Mouse (Mus musculus): ENCODE measurements at regions not wholly inside any gene's neighbourhood (a gene's known extent, or its start where the extent isn't known, plus 50 kb on each side); places are given as distances from the start of the nearest gene placed in this dataset.

DNA sequence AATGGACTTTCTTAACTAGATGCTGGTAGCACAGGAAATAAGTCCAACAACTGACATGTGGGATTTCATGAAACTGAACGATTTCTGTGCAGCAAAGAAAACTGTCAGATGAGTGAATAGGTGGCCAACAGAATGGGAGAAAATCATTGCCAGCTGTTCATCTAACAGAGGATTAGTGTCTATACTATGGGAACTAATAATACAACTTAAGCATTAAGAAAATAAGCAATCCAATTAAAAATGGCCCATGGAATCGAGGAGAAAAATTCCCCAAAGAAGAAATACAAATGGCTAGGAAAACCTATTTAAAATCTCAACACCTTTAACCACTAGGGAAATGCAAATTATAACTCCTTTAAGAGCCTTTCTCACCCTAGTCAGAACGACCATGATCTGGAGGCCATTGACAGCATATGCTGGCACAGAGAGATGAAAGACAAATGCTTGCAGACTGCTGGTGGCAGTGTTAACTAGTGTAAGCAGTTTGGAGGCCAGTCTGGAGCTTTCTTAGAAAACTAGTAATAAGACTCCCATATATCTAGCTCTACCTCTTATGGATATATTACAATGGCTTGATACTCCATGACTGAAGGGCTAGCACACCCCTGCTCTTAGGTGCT lies 521.6 kb downstream of the Tmem182 start:
- TF ChIP-seq CTCF (IDR thresholded peaks at IDR 0.05) = no peak
- Histone ChIP-seq H3K27ac (no peak overlapping the region), H3K4me3 (no peak overlapping the region)
- intact Hi-C loops (cut with DNase I) = no loop called here
- DNase-seq = no peak

DNA sequence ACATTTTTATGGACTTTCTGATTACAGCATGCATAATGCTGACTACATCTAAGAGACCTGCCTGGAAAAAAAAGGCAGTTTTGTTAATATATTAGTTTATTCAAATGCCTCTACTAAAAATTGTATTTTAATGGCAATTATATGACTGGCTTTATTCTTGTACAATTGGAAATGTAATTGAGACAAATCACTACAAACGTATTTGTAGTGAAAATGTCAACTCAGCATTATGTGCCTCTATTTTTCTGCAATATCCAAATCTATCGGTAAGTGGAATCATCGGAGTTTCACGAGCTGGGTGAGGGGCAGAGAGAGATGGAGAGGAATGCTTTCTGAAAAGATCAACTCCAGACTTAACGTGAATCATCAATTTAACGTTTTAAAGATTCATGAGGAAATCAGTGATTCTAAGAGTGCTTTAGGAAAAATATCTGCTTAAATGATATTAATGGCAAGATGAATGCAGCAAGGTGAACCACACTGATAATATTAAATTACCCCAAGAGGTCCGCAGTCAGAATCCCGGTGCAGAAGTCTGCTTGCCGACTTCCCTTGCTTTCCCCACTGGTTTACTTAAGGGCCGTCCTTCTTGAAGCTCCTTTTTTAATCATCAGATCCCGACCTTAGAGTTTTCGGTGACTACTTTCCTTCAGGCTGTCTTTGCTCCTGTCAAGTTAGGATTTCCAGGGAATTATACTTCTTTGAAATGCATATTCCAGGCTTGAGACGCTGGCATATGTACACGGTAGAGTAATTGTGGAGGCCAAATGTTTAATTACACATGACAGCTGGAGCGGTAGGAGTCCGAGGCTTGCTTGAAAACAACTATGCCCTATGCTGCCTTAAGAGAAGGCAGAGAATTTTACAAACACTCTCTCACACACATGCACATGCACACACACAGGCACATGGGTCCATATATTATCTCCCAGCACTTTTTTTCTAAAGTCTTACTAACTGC lies 544.7 kb downstream of the Tmem182 start:
- no peak for DNase-seq
- no peak for TF ChIP-seq CTCF (IDR thresholded peaks at IDR 0.05)
- H3K27ac ChIP-seq = no peak overlapping the region
- H3K4me3 ChIP-seq = no peak overlapping the region
- intact Hi-C loops (cut with DNase I) = no loop called here

- TF ChIP-seq CTCF (IDR thresholded peaks at IDR 0.05) = no peak
- no peak overlapping the region for H3K4me3 ChIP-seq
- intact Hi-C loops (cut with DNase I) = no loop called here
- no peak overlapping the region for H3K27ac ChIP-seq
- DNase-seq = no peak
Measured at GRCm38 (mm10) chr1:41359061-41359460, 553.7 kb downstream of the Tmem182 start.

DNA sequence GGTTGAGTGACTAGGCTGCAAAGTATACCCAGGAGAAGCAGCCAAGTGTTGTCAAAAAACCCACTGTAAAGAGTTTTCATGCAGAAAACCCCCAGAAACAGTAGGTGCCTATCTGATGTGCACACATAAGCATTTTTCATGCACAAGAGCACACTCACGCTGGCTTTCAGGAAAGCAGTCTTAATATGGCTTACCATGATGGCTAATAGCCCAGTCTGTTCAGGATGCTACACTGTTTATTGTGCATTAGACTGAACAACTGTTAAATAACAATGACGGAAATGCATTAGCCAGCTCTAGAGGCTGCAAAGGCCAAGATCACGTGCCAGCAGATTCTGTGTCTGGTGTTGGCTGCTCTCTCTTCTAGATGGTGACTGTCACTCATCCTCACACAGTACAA lies 556.1 kb downstream of the Tmem182 start:
- TF ChIP-seq CTCF (IDR thresholded peaks at IDR 0.05) = no peak
- no peak for DNase-seq
- Histone ChIP-seq H3K27ac (no peak overlapping the region), H3K4me3 (no peak overlapping the region)
- intact Hi-C loops (cut with DNase I) = no loop called here

DNA sequence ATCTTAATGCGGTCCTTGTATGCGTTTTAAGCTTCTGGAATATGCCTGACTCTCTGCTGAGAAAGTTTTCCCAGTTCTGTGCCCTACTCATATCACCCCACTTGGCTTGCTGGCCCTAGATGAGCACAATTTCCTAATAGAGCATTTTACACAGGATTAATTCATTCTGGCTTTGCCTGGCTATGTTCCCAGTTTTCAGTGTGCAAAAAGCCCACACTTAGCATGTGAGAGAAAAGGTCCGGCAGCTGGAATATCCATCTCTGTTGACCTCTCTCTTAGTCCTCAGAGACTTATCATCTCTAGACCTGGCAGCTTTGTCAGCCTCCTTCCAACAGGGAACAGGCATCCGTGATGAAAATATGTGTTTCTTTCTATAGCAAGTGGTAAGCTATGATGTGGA lies 574.6 kb downstream of the Tmem182 start:
- H3K4me3 ChIP-seq = no peak overlapping the region
- H3K27ac ChIP-seq = no peak overlapping the region
- intact Hi-C loops (cut with DNase I) = no loop called here
- no peak for TF ChIP-seq CTCF (IDR thresholded peaks at IDR 0.05)
- DNase-seq = no peak

DNA sequence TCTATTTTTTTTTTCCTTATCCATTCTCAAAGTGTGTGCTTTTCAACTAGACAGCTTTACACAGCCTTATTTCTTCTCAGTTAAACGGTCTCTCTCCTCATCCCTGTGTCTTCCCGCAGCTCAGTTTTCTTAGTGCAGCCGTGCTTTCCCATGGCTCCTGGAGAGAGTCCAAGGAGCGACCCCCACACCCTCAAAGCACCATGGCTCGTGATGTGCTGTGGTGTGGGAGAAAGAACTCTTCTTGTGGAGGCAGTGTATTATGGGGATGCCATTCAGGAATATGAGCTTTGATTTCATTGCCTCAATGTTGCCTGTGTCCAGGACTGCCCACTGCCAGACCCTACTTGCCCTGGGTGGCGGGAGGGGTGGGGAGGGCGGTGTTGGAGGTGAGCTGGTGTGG lies 576.1 kb downstream of the Tmem182 start:
- Histone ChIP-seq H3K27ac (no peak overlapping the region), H3K4me3 (no peak overlapping the region)
- no peak for DNase-seq
- no peak for TF ChIP-seq CTCF (IDR thresholded peaks at IDR 0.05)
- intact Hi-C loops (cut with DNase I) = no loop called here

DNA sequence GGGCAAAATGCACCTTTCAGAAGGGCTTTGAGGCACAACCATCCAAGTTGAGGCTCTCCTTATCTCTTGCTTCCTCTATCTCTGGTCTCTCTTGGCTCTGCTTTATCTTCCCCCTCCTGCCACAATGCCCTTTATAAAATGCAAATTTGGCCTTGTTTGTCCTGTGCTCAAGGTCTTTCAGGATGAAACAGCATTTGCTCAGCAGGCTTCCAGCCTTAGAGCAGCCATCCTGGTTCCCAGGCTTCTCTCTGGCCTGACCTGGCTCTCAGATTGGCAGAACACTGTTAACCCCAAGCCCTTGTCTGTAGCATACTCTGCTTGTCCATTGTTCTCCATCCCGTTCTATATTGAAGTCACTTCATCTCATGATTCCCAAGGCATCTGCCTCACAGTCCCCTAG lies 579.3 kb downstream of the Tmem182 start:
- no peak overlapping the region for H3K27ac ChIP-seq

DNA sequence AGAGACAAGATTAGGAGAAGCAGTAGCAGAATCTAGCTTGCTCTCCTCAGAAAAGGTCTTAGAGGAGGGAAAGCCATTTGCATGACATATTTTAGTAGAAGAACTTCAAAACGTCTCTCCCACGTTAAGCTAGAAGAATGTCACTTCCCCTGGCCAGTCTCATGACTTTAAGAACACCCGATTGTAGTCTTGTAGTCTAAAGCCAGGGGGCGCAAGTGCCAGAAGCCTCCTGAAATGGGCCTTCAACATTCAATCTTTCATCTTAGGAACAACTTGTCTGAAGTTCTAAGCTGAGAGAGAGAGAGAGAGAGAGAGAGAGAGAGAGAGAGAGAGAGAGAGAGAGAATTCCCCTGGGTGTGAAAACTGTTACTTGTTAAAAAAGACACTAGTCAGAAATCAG lies 581.0 kb downstream of the Tmem182 start:
- Histone ChIP-seq H3K27ac (no peak overlapping the region), H3K4me3 (no peak overlapping the region)
- DNase-seq = no peak
- TF ChIP-seq CTCF (IDR thresholded peaks at IDR 0.05) = no peak
- intact Hi-C loops (cut with DNase I) = no loop called here

More for the DNA sequence above, 579.3 kb downstream of the Tmem182 start:
- DNase-seq = no peak
- no peak for TF ChIP-seq CTCF (IDR thresholded peaks at IDR 0.05)
- no peak overlapping the region for H3K4me3 ChIP-seq
- intact Hi-C loops (cut with DNase I) = no loop called here

DNA sequence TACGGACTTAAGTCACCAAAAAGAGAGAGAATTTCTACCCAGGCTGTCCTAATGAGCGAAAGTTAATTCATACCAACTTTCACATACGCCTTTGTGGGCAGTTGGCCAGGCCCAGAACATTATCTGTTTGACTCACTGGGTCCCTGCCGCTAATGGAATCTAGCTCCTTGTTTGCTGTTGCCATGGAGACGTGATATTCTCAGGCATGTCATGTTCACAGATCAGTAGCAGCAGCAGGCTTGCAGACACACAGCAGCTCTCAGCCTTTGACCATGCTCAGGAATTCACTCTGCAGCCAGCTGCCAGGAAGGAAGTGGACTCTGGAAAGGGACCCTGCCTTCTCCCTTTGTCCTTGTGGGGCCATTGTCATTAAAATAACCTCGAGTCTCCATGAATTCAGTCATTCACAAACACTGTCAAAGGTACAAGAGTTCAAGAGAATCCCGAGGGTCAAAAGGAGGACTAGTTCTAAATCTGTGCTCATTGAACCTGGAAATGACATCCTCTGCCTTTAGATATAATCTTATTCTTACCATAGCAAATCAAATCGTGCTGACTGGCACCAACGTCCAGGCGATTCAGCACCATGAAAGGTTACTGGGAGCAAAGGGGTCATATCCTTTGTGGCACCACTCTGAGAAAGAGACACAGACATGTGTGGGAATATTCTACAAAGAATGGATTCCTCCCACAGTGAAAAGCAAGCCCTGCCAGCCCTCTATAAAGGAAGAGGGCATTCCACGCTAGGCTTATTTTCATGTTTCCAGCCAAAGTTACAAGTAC lies 584.9 kb downstream of the Tmem182 start:
- Histone ChIP-seq H3K4me3 (no peak overlapping the region), H3K27ac (no peak overlapping the region)
- intact Hi-C loops (cut with DNase I) = no loop called here
- no peak for TF ChIP-seq CTCF (IDR thresholded peaks at IDR 0.05)
- DNase-seq = no peak

- no peak overlapping the region for H3K27ac ChIP-seq
- intact Hi-C loops (cut with DNase I) = no loop called here
Measured at GRCm38 (mm10) chr1:41391071-41391470, 585.7 kb downstream of the Tmem182 start.

DNA sequence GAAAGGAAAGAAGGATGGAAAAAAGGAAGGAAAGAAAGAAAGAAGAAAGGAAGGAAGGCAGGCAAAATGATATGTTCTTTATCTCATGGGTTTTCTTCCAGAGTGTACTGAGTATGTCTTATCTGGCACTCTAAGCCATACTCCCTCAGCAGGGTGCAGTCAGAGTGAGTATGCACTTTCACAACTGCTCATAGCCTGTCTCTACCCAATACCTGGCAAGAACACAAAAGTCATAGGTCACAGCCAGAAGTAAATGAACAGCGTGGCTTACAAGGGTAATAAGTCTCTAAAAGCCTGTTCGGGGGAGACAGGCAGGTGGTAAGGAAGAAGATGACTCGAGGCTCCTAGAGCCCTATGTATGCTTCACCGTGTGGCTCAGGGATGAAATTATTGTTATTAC lies 587.9 kb downstream of the Tmem182 start:
- intact Hi-C loops (cut with DNase I) = no loop called here
- no peak for DNase-seq
- Histone ChIP-seq H3K4me3 (no peak overlapping the region), H3K27ac (no peak overlapping the region)
- TF ChIP-seq CTCF (IDR thresholded peaks at IDR 0.05) = no peak

More at GRCm38 (mm10) chr1:41391071-41391470, 585.7 kb downstream of the Tmem182 start:
- no peak overlapping the region for H3K4me3 ChIP-seq
- no peak for DNase-seq
- no peak for TF ChIP-seq CTCF (IDR thresholded peaks at IDR 0.05)

- no peak overlapping the region for H3K4me3 ChIP-seq
- intact Hi-C loops (cut with DNase I) = no loop called here
- H3K27ac ChIP-seq = no peak overlapping the region
- DNase-seq = no peak
- TF ChIP-seq CTCF (IDR thresholded peaks at IDR 0.05) = no peak
Measured at GRCm38 (mm10) chr1:41395081-41395480, 589.7 kb downstream of the Tmem182 start.

- intact Hi-C loops (cut with DNase I) = no loop called here
- no peak overlapping the region for H3K27ac ChIP-seq
- no peak overlapping the region for H3K4me3 ChIP-seq
- TF ChIP-seq CTCF (IDR thresholded peaks at IDR 0.05) = no peak
- no peak for DNase-seq
Measured at GRCm38 (mm10) chr1:41410533-41410932, 605.1 kb downstream of the Tmem182 start.
